Mouse (Mus musculus): ENCODE measurements at regions not wholly inside any gene's neighbourhood (a gene's known extent, or its start where the extent isn't known, plus 50 kb on each side); places are given as distances from the start of the nearest gene placed in this dataset.

DNA sequence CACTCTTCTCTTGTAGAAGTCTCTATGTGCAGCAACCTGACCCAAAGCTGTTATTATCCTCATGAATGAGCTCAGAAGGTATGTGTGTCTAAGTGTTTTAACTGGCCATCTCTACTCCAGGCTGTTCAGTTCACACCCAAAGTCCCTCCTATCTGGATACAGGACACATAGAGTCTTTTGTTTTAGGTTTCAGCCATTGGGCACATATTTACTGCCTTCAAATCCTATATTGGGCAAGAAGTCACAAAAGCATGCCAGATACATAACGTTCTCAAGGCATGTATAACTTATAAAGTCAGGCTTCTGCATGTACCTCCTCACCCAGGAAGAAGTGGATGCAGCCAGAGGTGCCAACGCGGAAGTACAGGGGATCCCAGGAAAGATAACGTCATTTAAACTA lies 136.6 kb upstream of the Mmadhc start:
- TF ChIP-seq CTCF (IDR thresholded peaks at IDR 0.05; ENCODE audit: insufficient read depth, low read depth, low read length) (no peak), POLR2A (IDR thresholded peaks at IDR 0.05; ENCODE audit: insufficient read depth, low read depth, low read length) (no peak)
